In the genomic region with DNA sequence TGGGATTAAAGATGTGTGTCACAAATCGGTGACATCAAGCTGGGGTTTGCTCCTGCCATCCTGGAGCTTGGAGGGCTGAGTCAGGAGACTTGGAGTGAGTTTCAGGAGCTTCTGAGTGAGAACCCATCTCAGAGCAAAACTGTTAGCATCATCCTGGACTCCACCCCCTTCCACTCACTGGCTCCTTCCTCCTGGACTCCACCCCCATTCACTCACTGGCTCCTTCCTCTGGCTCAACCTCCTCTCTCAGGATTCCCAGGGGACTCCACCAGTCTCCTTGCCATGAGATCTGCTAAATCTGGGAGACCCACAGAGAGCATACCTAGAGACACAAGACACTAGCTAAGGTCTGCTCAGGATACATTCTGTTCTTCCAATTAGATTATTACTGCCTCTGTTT, we compare ENCODE assay signal across 2 mouse cellular contexts.
TF ChIP-seq lines count a peak whose summit lies in the region.

No protein-coding gene starts in this region.

TF ChIP-seq in CH12.LX, 34 proteins besides CTCF, POLR2A, EP300 and RAD21 (continued from another document):
- TF ChIP-seq POLR2AphosphoS2 (IDR thresholded peaks at IDR 0.05; ENCODE audit: low read depth, low read length): no peak
- TF ChIP-seq MXI1 (IDR thresholded peaks at IDR 0.05; ENCODE audit: low read depth, low read length): no peak
- no peak for TF ChIP-seq MAFK (IDR thresholded peaks at IDR 0.05; ENCODE audit: insufficient replicate concordance, low read length)
- TF ChIP-seq KAT2A (IDR thresholded peaks at IDR 0.05; ENCODE audit: insufficient replicate concordance, low read length): no peak
- no peak for TF ChIP-seq MYC (IDR thresholded peaks at IDR 0.05; ENCODE audit: low read depth, low read length)
- no peak for TF ChIP-seq ZMIZ1 (IDR thresholded peaks at IDR 0.05; ENCODE audit: low read depth, low read length)
- no peak for TF ChIP-seq HCFC1 (IDR thresholded peaks at IDR 0.05; ENCODE audit: low read depth, low read length)

TF ChIP-seq in ES-E14, 5 proteins besides CTCF, POLR2A, EP300 and RAD21 (continued from another document):
- TF ChIP-seq CHD2 (IDR thresholded peaks at IDR 0.05; ENCODE audit: low read depth, low read length) (no peak), ZNF384 (IDR thresholded peaks at IDR 0.05; ENCODE audit: low read depth, low read length) (no peak), HCFC1 (IDR thresholded peaks at IDR 0.05; ENCODE audit: borderline replicate concordance, insufficient read depth, low read length) (no peak), ZC3H11A (IDR thresholded peaks at IDR 0.05; ENCODE audit: borderline replicate concordance, low read depth, low read length) (no peak)
